Mouse (Mus musculus) liver, embryonic 14.5 days (tissue): ENCODE measurements at regions not wholly inside any gene's neighbourhood (a gene's known extent, or its start where the extent isn't known, plus 50 kb on each side); places are given as distances from the start of the nearest gene placed in this dataset.

Source experiments
- CTCF ChIP-seq: IDR thresholded peaks from 2 replicates; pipeline ENCODE4 v1.5.1; 2016; ENCODE audit warnings: antibody characterized with exemption, low read depth, control low read depth
- EP300 ChIP-seq: IDR thresholded peaks from 2 replicates; pipeline ENCODE4 v1.6.1; 2016; ENCODE audit warnings: antibody characterized with exemption, low read depth

DNA sequence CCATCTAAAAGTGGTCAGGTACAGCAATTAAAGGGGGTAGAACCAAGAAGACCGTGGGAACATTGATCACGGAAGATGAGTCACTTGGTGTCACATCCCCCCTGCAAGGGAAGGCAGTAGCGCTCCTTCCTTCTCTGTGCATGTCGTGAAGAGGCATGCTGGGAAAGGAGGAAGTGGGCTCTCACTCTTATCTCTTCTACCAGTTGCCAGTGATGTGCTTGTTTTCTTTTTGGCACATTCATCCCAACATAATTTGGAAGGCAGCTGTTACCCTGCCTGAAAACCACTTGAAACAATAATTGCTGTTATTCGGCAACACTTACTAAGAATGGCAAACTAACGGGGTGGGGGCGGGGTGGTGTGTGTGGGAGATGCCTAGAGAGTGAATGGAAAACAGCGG is 161.0 kb upstream of the Tmpo start:
- TF ChIP-seq EP300: no peak
- TF ChIP-seq CTCF: no peak
